ENCODE assay signal across 8 mouse cellular contexts in genomic region chr19:26603906-26604754, GRCm38 (mm10). TPM values are rescaled to one million over a fixed set of nuclear protein-coding genes. Genes with fewer than 3 reads are reported as not detected.
DNase-seq lines count a peak whose midpoint lies in the region; ATAC-seq and TF ChIP-seq lines count a peak whose summit lies in the region.

No protein-coding gene starts in this region.

- intact Hi-C loops in gastrocnemius, adult 2 months (cut with DNase I) = loop anchor here (10.0 kb wide), 1 partner anchor 111 kb away; no protein-coding TSS in a partner anchor

- peak; percentile 27 for ATAC-seq in CD4-positive, CD25-positive, alpha-beta regulatory T cell, adult 4 months
- peak; percentile 50; the same call in 1 of the 2 replicates for ATAC-seq in kidney, embryonic 14.5 days (ENCODE audit: low FRiP score, low TSS enrichment)
- ATAC-seq in midbrain, embryonic 13.5 days = peak; percentile 67; the same call in 1 of the 2 replicates

- H3K27ac ChIP-seq in gastrocnemius, adult 2 months = peak overlapping the region; percentile 97
- peak overlapping the region; percentile 66 for H3K27ac ChIP-seq in embryonic fibroblast, embryonic 13.5 days (ENCODE audit: insufficient read depth, low read length)
- H3K27ac ChIP-seq in kidney, embryonic 14.5 days (ENCODE audit: low read depth, low read length) = peak overlapping the region; percentile 81; the same call in 1 of the 2 replicates
- peak overlapping the region; percentile 91 for H3K27ac ChIP-seq in midbrain, embryonic 13.5 days

- H3K4me3 ChIP-seq in gastrocnemius, adult 2 months = peak overlapping the region; percentile 90
- H3K4me3 ChIP-seq in embryonic fibroblast, embryonic 13.5 days (ENCODE audit: insufficient read depth, low read length) = peak overlapping the region; percentile 79
- H3K4me3 ChIP-seq in kidney, embryonic 14.5 days (ENCODE audit: low read length) = peak overlapping the region; percentile 72
- H3K4me3 ChIP-seq in midbrain, embryonic 13.5 days (replicated peaks) = peak overlapping the region; percentile 79

- TF ChIP-seq POLR2A in embryonic fibroblast, embryonic 13.5 days (IDR thresholded peaks at IDR 0.05; ENCODE audit: low read depth, low read length) = no peak

- H3K9me3 ChIP-seq in kidney, embryonic 14.5 days (ENCODE audit: control insufficient read depth, low read length) = no peaks in the 10 kb centered on the region
- no peaks in the 10 kb centered on the region for H3K9me3 ChIP-seq in midbrain, embryonic 13.5 days

- peak overlapping the region; percentile 54 for H3K9ac ChIP-seq in kidney, embryonic 14.5 days (ENCODE audit: low read depth, low read length)
- peak overlapping the region; percentile 78 for H3K9ac ChIP-seq in midbrain, embryonic 13.5 days (replicated peaks)

- DNase-seq in gastrocnemius, adult 2 months = no peak
- no peak for DNase-seq in gastrocnemius, postnatal 25 days
- no peak for DNase-seq in adrenal gland, adult 18-20 months (ENCODE audit: low spot score in 2 of 2)
- no peak for DNase-seq in spleen, adult 18-20 months

- H3K4me1 ChIP-seq in embryonic fibroblast, embryonic 13.5 days (ENCODE audit: control insufficient read depth, insufficient read depth, low read length) = no peaks in the 10 kb centered on the region
- no peaks in the 10 kb centered on the region for H3K4me1 ChIP-seq in kidney, embryonic 14.5 days (ENCODE audit: control insufficient read depth, insufficient read depth, low read length)
- H3K4me1 ChIP-seq in midbrain, embryonic 13.5 days (replicated peaks) = peaks cover 21% of the 10 kb centered on the region

- no peaks in the 10 kb centered on the region for H3K36me3 ChIP-seq in kidney, embryonic 14.5 days (ENCODE audit: control insufficient read depth, insufficient read depth, low read length)
- no peaks in the 10 kb centered on the region for H3K36me3 ChIP-seq in midbrain, embryonic 13.5 days

- peak overlapping the region; percentile 100 for H3K4me2 ChIP-seq in kidney, embryonic 14.5 days (replicated peaks; ENCODE audit: low read depth, low read length)
- H3K4me2 ChIP-seq in midbrain, embryonic 13.5 days (replicated peaks) = peak overlapping the region; percentile 100

- no peak for TF ChIP-seq CTCF in gastrocnemius, adult 2 months (IDR thresholded peaks at IDR 0.05)
- TF ChIP-seq CTCF in embryonic fibroblast, embryonic 13.5 days (IDR thresholded peaks at IDR 0.05; ENCODE audit: borderline replicate concordance, insufficient read depth, low read length) = no peak

- H3K27me3 ChIP-seq in kidney, embryonic 14.5 days (ENCODE audit: control insufficient read depth, insufficient read depth, low read length) = peaks cover 6% of the 10 kb centered on the region; the same call in 1 of the 2 replicates
- peaks cover 31% of the 10 kb centered on the region for H3K27me3 ChIP-seq in midbrain, embryonic 13.5 days

- WGBS in kidney, embryonic 14.5 days = under 1% methylated on average over 35 of the region's 36 CpGs
- WGBS in midbrain, embryonic 13.5 days = 3% methylated on average over 36 of the region's 36 CpGs

RNA-seq across cellular contexts. Expression of gene Smarca2, which starts 0.7 kb away (rescaled TPM):
- 10 to 100 TPM; 42.9 to 59.8 TPM for total RNA-seq in gastrocnemius, adult 2 months (2021)
- total RNA-seq in gastrocnemius, postnatal 25 days (2021) = 10 to 100 TPM; 38.4 to 40.9 TPM
- polyA plus RNA-seq in CD4-positive, CD25-positive, alpha-beta regulatory T cell, adult 4 months (2017; shearing (Covaris generic)) = 10 to 100 TPM; 40.8 to 49.9 TPM
- polyA plus RNA-seq in embryonic fibroblast, embryonic 13.5 days (2011; ENCODE audit: insufficient read length, low read depth, missing spikeins) = 48.0 and 84.6 TPM in 2 replicates
- polyA plus RNA-seq in kidney, embryonic 14.5 days (2014; fragmentation: Nextera tagmentation; extraction: Ambion mirVana) = 44.1 and 46.9 TPM in 2 replicates
- 109 and 117 TPM in 2 replicates for polyA plus RNA-seq in midbrain, embryonic 13.5 days (2015; fragmentation: Nextera tagmentation; extraction: Ambion mirVana)
- total RNA-seq in adrenal gland, adult 18-20 months (2021) = 10 to 100 TPM; 67.3 to 85.3 TPM
